Mouse (Mus musculus): ENCODE results near the gene Tmem52.
"Not testable (repeated sequence)": the region's sequence is repeated elsewhere in the genome, so short reads cannot be mapped to it uniquely, and the experiment has no call there.

The Tmem52 gene

DNA sequence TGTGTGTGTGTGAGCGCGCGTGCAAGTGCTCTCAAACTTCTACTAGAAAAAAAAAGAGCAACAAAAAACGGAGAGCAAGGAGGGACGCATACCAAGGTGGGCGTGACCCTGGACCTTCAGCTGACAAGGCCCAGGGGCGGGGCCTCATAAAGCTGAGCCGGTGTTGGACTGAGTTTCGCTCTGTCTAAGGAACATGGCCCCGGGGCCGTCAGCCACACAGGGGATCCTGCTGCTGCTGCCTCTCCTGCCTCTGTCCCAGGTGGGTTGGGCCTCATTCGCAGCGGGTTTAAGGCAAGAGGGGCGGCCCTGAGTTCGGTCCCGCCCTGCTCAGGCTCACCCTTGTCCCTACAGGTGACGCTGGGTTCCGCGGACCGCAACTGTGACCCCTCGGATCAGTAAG lies at the start of gene Tmem52:
TSS of gene Tmem52 (plus strand) at position 163 of the 400 bp plus-strand sequence.
- DNase-seq (ENCODE audit: low read depth): peak; percentile 60

DNA sequence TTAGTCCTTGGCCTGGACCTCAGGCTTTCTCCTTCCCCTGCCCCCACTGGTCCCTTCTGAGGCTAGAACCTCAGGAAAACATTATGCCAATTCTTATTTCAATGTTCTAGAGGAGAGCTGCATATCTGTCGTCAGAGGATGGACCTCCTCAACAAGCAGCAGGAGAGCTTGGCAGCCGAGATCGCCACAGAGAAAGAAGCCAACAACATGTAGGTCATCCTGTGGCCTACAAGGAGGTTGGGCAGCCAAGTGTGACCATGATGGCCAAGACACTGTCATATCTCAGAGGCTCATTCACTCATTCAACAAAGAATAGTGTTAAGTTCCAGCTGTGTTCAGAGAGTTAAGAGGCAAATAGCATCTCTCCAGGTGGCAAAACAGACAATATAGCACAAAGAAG lies 48.8 kb upstream of the Tmem52 start:
- no peak for DNase-seq (ENCODE audit: low read depth)

DNA sequence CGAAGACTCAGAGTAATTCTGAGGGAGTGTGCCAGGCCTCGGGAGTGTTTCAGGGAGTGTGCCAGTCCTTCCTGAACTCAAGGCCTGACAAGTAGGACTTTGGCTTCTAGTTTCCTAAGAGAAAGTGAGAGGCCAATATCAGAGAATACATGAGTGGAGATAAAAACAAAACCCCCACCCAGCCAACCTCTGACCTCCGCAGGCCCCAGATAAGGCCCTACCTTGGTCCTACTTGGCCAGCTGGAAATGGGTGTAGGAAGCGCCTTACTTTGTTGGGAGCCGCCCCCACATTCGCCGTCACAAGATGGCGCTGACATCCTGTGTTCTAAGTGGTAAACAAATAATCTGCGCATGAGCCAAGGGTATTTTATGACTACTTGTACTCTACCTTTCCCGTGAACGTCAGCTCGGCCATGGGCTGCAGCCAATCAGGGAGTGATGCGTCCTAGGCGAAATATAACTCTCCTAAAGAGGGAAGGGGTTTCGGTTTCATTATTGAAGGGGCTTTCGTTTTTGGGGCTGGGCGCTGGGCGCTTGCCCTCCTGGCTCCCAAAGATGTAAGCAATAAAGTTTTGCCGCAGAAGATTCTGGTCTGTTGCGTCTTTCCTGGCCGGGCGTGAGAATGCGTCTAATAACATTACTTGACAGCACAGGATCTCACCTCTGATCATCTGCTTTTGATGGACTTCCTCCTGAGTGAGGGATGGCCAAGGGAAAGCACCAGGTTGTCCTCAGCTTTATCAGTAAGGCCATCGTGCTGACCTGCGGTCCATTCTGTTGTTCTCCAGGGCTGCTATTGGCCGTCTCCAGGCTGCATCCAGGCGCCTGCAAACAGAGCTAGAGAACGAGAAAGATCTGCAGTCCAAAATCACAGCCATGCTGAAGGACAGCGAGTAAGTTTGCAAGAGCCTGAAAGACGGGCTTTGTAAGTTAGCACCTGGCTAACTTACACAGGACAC lies 47.2 kb upstream of the Tmem52 start:
- DNase-seq (ENCODE audit: low read depth): not testable (repeated sequence)

DNA sequence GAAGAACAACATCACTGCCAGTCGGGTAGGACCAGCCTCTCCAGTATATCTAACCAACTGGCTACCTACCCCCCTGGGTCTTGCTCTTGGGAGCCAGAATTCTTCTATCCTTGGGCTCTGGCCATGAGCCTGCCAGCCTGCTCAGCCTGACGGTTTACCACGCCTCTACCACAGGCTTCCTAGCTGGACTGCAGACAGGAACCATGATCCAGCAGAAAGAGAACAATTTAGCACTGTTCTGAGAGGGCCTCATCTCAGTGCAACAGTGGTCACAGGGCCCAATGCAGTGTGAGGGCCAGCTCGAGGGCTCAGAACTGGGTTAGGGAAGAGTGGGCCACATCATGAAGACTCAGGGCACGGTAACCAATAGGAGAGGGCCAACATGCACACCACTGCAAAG lies 44.9 kb upstream of the Tmem52 start:
- no peak for DNase-seq (ENCODE audit: low read depth)

DNA sequence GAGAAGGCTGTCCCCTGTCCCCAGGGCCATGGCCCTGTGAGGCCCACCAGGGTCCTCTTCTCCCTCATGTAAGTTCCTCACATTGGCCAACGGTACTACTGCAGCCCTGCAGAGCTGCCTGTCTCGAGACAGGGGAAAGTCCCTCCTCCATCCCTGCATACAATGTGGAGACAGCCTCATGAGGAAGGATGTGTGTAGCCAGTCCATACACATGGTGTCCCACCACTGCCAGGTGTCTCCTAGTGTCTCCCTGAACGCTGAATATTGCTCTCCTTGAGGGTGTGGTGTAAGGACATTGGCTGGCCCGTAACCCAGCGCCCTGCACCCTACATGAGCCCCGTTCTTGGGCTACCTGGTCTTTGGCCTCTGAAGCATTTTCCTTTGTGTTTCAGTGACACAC lies 42.6 kb upstream of the Tmem52 start:
- DNase-seq (ENCODE audit: low read depth): no peak

DNA sequence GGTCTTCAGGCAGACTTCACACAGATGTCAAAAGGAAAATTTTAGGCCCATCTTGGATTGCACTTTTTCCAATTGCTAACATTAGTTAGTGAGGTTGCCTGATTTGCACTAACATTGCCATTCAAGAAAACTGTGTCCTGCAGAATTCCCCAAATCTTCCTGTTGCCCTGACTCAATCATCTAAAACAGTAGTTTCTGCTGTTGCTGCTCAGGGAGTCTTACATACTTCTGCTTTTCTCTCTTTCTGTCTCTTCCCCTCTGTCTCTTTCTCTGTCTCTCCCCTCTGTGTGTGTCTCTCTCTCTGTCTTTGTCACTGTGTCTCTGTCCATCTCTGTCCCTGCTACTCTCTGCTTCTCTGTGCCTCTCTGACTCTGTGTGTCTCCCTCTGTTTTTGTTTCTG lies 40.5 kb upstream of the Tmem52 start:
- DNase-seq (ENCODE audit: low read depth): no peak

DNA sequence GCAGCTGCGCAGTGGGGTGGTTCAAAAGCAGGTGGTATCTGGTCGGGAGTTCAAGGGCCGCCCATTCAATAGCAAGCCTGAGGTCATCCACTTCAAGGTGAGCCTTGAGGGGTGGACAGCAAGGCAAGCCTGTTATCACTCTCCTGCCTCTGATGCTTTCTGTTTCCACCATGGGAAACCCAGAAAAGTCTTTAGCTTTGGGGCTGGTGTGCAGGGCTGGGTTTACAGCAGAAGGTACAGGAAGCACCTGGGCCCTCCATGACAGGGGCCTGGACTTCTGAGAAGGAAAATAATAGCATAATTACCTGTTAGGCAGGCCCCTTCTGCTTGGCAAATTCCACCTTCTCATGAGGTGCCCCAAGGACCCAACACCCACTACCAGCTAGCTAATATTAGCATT lies 39.7 kb upstream of the Tmem52 start:
- DNase-seq (ENCODE audit: low read depth): no peak

DNA sequence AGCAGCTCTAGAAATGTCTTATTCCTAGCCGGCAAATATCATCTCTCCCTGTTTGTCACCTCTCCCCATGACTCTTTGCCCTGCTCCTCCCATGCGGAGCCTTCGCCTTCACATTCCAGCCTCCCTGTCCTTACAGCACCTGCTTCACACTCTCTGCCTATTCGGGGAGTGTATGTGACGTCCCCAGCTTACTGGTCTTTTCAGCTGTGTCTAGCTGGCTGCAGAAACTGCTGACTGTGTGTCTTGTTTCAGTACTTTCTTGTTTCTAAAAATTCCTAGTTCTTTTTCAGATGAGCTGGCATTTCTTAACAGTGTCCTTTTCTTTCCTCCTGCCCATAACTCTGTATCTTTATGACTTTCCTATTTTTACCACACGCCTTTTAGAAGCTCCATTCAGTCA lies 36.6 kb upstream of the Tmem52 start:
- no peak for DNase-seq (ENCODE audit: low read depth)

DNA sequence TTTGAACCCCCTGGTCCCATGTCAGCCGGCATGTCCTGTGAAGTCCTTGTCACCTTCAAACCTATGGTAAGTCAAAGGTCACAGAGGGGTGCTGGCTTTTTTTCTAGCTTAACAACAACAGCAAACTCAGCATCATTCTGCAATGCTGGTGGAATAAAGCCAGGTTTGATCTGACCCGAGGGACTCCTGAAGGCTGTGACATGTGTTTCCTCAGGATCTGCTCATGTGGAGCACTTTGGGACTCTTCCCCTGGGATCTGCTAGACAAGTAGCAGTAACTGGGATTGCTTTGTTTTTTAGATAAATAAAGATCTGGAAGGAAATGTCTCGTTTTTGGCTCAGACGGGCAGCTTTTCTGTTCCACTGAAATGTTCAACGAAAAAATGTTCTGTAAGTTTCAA lies 34.9 kb upstream of the Tmem52 start:
- DNase-seq (ENCODE audit: low read depth): no peak

DNA sequence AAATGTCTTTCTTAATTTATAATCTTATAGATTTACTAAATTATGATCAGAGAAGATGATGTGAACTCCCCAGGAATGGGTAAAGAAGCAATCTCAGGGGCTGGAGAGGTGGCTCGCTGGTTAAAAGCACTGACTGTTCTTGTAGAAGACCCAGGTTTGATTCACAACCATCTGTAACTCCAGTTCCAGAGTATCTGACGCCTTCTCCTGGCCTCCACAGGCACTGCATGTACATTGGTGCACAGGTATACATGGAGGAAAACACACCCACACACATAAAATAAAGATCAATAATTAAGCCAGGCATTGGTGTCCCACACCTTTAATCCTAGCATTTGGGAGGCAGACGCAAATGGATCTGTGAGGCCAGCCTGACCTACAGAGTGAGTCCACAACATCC lies 26.1 kb upstream of the Tmem52 start:
- no peak for DNase-seq (ENCODE audit: low read depth)

DNA sequence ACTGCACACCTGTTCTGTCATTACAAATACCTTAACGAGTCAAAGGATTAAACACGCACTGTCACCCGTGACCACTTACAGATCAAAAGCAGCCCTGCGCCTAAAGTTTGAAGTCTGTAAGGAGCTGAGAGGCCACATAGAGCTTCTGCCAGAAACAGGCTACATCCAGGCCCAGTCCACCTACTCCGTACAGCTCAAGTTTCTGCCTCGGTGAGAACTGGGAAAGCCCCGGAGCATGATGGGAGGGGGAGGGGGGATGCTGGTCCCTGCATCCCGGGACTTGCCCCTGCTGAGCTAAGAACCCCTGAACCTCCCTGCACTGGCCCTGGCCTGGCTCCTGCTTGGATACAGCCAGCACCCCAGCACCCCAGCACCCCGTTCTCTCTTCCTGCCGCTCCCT lies 17.3 kb upstream of the Tmem52 start:
- DNase-seq (ENCODE audit: low read depth): no peak

DNA sequence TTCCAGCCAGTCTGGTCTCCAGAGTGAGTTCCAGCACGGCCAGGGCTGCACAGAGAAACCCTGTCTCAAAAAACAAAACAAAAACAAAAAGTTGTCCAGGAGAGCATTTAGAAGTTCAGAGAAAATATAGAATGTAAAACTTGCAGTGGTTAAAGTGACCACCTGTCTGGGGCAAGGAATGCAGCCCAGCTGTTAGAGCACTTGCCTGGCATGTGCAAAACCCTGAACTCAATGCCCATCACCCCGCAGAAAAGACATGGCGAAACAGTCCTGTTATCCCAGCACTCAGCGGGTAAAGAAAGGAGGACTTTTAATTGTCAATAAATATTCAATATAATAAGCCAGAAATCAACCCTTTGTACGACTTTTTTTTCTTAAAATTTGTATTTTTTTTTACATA lies 10.3 kb upstream of the Tmem52 start:
- DNase-seq (ENCODE audit: low read depth): no peak

DNA sequence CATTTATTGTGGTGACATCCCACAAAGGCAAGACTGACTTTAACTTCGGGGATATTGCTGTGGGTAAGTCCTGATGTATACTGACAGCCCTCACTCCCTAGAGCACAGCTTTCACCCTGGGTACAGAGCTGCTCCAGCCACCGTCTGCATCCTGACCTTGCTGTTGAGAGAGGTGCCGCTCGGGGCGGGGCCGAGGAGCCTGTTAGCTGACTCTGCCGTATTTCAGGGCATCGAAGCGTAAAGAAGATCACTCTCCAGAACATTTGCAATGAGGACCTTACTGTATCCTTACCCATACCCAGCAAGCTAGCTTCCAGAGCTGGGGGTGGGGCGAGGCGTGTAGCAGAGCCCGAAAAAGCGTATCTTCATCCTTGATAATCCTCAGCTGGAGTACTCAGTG lies 5.9 kb upstream of the Tmem52 start:
- DNase-seq (ENCODE audit: low read depth): no peak

DNA sequence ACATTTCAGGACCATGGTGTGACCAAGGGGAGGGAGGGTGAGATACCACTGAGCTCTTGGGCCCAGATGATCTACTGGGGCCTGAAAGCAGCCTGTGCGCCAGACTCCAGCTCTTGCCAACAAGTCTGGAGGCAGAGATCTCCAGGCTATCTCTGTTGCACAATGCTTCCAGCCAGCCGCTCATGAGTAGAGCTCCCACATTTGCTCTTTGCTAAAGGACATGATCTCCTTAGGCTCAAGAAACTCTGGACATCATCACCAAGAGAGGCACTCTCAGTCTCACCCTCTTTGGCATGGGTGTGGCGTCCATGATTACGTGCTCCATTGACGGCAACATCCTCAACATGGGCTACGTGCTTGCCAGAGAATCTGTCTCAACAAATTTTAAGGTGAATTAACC lies 5.3 kb upstream of the Tmem52 start:
- no peak for DNase-seq (ENCODE audit: low read depth)

DNA sequence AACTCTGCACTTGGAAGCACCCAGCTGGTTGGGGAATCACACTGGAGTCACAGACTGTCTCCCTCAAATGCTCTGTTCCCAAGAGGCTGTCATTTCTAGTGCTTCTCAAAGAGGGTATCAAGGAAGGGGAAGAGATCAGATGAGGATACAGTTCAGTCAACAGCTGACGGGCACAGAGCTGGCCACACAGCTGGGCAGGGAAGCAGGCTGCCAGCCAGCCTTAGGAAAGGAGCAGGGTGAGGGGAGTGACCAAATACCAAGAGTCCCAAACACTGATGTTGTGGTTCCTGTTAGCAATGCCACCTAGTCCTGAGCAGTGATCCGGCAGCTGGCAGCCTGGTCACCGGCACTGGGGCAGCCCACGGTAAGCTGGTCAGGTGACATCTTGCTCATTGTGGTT lies 4.9 kb upstream of the Tmem52 start:
- no peak for DNase-seq (ENCODE audit: low read depth)

DNA sequence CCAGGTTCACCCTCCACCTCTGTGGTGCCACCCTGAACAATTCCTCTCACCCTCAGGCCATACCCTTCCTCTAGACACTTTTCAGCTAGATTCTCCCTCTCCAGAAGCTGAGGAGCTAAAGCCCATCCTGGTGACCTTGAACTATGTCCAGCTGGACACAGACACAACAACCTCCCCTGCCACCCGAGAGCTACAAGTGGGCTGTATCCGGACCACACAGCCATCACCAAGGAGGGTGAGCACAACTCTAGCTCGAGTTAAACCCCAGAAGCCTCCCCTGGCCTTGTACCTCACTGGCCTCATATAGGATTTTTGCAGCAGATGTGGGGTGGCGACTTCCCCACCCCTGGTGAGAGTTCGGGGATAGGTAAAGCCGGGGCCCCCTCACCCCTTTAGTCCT lies 3.3 kb upstream of the Tmem52 start:
- DNase-seq (ENCODE audit: low read depth): no peak

DNA sequence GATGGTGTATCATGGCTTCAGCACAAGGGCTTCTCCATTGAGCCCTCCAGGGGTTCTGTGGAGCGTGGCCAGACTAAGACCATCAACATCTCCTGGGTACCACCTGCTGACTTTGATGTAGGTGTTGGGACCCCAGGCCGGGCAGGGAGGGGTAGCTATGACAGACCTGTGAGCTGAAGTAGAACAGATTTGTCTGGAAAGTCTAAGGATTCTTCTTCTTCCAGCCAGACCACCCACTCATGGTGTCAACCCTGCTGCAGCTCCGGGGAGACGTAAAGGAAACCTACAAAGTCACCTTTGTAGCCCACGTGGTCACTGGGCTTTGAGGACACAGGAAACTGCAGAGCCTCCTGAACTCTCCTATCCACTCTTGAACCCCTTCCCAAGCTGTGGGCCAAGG lies 2.8 kb upstream of the Tmem52 start:
- no peak for DNase-seq (ENCODE audit: low read depth)

DNA sequence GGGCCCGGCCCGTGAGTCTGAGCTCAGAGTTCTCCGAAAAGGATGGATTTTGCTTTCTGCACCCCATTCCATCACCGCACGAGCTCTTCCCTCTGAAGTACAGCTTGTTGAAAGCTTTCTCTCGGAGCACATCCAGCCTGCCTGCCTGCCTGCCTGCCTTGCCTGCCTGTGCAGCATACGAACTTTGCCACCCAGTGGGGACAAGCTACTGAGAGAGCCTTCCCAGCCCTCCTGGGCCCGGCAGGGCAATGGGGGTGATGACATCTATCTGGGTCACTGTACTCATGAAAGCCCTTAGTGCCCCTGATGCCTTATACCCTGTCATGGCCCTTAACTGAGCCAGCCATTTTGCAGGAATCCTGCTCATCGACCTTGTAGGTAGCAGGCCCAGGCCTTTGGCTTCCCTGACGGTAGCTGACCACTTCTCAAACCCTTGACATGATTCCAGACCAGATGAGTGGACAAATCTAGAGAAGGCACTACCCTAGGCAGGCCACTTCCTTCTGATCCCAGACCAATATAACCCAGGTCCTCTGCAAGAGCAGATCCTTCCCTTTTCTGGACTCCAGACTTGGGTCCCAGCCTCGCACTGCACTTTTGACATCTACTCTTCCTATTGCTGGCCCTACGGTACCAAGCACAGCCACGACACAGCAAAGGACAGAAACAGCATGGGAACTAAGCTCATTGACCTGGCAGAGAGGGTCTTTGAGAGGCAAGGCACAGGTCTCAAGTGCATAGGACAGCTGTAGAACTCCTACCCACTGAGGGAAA lies 1.5 kb upstream of the Tmem52 start:
- no peak for DNase-seq (ENCODE audit: low read depth)

DNA sequence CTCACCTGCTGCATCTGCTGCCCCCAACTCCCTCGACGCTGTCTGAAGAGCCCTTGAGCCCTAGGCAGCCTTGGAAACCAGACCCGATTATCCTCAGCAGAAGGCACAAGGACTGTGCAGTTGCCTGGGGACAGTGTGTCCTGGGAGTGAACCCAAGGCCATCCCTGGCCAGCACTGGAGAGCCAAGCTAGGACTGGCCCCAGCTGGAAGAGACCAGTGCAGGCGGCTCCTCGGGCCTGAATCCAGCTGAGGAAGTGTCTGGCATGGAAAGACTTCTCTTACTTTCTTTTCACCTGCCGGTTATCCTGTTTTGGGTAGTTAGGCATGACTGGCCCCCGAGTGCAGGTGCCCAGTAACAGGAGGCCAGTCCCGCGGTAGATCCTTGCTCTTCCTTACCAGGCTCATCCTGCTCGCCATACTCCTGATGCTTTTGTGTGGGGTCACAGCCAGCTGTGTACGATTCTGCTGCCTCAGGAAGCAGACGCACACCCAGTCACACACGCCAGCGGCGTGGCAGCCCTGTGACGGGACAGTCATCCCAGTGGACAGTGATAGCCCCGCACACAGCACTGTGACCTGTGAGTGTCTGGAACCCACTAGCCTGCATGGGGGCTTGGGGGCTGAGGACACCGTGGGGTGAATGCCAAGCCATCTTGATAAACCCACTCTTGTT lies 812 bp downstream of the Tmem52 start:
- DNase-seq (ENCODE audit: low read depth): no peak

DNA sequence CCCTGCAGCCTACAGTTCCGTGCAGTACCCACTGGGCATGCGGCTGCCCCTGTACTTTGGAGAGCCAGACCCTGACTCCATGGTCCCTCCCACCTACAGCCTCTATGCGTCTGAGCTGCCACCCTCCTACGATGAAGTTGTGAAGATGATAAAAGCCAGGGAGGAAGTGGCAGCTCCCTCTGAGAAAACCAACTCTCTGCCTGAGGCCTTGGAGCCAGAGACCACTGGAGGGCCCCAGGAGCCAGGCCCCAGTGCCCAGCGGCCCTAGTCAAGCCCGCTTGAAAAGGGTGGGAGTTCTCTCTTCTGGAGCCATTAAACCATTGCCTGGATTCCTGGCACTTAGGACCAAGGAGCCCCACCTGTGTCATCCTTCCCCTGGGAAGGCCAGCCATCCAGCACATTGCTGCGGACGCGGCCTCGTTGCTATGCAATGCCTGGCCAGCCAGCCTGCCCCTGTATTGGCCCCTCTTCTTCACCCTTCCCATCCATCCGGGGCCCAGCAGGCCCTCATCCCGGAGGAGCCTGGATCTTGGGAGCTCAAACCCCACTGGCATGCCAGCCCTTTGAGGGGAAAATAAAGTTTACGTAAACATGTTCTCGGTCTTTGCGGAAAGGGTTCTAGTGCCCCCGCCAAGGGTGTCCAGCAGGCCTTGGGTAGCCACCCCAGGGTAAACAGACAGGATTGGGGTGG lies 1.5 kb downstream of the Tmem52 start:
- DNase-seq (ENCODE audit: low read depth): no peak

DNA sequence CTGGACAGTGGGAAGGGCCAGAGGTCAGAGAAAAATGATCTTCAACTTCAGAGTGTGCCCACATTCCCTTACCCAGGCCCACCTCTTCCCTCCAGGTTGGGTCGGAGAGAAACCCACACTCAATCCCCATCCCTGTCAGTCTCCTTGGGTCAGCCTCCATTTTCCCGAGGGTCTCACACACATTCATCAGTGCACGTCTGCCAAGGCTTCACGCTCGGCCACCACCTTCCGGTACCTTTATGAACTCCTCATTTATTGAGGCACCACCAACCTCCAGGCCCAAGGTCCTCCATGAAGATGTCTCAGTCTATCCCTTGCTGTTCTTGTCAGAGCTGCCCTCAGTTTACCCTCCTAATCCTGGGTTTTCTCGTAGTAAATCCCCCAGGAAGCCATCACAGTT lies 2.1 kb downstream of the Tmem52 start:
- DNase-seq (ENCODE audit: low read depth): no peak

DNA sequence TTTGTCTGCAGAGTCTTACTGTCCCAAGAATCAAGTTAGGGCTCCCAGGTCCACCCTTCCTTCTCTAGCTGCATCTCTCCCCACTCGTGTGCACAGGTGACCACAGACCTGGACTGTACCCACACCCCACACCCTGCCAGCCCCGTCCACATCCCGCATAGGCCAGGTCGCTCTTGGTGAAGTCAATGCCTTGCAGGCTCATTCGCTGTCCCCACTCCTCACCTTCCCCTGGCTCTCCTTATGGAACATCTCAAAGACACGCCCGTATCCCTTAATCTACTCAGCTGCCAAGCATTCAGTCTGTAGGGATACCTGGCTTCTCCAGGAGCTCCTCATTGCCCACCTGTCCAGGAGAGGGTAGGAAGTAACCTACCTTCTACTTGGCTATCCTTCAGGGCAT lies 2.5 kb downstream of the Tmem52 start:
- DNase-seq (ENCODE audit: low read depth): no peak
